Mouse (Mus musculus) gastrocnemius, postnatal 4 days (tissue): ENCODE measurements at regions not wholly inside any gene's neighbourhood (a gene's known extent, or its start where the extent isn't known, plus 50 kb on each side); places are given as distances from the start of the nearest gene placed in this dataset.

ENCODE experiments used
- DNase-seq, 2 experiments: peaks; one replicate each; pipeline ENCODE4 v3.0.0; 2021 to 2022; ENCODE audit warnings: low spot score in 2 of 2, mixed read lengths in 2 of 2

DNA sequence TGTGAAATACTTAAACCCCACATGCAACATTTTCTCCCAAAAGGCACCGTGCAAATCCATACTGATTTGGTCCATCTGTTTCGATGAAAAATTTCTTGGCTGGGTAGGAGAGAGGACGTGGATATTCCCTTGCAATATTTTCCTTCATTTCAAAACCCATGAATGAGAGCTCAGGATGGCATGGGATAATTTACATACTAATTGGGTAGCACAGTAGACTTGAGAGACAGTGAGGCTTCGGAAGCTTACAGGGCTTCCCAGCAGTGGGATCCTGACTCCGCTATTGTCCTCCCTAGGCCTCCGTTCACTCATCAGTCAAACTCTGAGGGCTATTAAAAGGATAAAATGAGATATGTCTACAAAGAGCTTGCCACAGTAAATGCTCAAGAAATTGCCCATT, 59.8 kb downstream of the Sox3 start:
- DNase-seq = no peak

DNA sequence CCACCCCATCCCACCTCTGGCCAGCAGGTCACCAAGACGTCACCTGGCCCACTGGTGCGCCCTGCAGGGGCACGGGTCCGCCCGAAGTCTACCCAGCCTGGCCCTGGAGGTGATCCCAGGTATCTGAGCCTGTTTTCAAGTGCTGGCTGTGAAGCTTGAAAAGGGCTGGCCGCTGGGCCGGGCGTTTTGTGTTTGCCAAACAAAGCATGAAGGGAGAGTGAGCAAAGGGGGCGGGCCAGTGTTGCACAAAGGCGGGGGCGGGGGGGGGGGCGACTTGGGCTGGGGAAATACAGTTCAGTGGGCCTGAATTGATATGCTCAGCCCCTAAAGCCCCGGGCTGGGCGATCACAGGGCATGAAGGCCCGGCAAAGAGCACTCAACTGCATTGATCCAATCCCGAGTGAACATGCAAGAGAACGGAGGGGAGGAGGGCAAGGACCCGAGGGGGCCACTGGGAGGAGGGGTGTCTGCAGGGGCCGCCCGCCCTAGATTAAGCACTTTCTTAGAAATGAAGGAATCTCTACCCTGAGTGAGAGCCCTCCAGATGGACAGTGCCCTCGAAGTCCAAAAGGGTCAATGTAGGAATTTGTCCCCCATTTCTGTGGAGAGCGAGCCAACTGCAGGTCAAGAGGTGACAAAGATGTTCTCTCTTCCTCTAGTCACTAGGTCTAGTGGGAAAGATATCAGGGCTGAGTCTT, 61.8 kb downstream of the Sox3 start:
- DNase-seq = no peak

DNA sequence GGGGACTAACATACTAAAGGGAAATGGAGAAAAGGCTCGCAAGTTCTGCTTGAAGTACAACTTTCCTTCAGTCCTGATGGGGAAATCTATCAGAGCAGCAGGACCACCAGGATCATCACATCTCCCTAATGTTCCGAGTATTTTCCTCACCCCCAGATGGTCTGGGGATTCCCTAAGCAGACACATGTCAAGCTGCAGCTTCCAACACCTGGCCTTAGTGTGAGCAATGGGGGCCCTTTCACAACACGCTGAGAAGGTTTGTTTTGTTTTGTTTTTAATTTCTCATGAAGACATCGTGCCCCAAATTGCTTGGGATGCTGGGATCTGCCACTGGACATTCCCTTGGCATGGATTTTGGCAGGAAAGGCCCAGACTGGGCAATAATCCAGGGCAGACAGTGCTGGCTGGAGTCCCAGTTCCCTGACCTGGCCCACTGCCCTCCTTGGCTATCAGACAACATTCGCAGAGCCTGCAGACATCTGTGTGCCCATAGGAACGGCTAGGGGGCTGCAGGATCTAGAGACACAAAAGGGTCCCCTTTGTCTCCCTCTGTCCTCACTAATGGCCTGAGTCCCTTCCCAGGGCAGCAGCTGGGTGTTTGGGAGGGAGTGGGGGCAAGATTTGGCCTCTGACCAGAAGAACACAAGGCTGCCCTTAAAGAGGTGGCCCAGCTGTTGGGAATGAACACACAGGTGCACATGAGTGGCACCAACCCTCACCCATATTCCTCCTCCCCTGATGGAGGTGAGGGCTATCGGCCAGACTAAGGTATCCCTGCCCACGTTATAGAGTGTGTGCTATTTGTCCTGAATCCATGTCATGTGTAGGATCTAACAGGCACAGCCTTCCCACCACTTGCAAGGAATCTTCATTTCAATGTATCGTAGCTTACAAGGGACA, 67.8 kb downstream of the Sox3 start:
- peak in 1 of 2 experiments; percentile 15 for DNase-seq

DNA sequence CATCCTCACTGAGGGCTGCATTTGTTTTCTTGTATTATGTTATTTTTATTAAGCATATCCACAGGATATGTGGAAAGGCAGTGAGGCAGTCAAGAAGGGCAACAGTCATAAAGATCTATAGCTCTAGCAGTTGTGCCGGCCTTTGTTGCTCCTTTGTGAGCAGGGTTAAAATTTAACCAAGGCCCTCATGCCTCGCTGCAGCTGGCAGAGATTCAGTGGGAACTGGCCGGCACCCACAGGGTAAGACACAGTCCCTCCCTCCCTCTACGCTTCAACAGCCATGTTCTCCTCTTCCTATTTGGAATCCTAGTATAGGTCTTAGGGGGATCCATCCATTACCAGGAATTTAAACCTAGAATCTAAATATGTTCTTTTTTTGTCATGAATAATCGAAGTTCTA, 94.7 kb downstream of the Sox3 start:
- DNase-seq = no peak

DNA sequence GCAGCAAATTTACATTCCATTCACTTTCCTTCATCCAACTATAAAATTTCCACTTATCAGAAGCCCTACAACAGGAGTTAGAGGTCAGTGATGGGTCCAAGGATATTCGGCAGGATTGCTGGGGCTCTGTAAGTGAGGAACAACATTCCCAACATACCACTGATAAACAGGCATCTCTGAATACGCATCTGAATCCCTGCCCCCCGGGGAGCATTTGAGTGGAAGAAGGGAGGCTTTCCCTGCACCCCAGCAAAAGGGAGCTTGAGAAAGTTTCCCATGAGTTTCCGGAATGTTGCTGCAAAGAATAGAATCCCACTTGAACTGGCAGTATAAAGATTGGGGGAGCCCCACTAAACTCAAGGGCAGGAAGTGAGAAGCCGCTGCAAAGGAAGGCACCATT, 112.5 kb downstream of the Sox3 start:
- no peak for DNase-seq

DNA sequence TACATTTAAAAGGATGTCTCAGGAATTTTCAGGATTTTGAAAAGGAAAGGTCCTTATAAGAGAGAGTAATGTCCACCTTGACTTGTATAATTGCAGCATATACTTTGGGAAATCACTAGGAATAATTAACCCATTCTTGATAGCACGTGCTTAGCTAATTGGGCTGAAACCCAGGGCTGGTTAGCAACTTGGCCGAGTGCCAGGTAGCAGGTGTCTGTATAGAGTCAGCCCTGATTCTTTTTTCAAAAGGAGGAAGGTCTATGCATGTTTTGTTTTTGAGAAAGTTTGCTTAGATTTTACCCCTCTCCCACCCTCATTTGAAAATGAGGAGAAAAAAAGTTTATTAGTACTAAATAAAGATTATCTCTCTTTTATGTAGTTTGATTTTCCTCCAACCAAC, 113.1 kb downstream of the Sox3 start:
- DNase-seq = no peak

DNA sequence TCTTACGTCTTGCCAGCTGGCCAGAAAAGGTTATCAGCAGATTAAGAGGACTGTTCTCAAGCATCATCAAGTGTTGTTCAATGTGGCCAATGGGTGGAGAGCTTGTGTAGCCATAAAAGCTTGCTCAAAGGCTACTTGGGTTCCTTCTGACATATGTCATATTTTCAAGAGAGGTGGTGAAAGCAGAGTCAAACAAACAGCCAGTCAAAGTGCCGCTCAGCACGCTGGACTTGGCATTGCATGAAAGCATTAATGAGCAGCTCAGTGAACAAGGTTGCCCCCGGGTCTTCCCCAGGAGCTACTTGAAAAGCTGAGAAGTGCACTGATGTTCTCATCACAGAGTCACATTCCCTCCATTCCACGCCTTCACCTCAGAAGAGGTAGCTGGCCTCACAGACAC, 119.6 kb downstream of the Sox3 start:
- no peak for DNase-seq

DNA sequence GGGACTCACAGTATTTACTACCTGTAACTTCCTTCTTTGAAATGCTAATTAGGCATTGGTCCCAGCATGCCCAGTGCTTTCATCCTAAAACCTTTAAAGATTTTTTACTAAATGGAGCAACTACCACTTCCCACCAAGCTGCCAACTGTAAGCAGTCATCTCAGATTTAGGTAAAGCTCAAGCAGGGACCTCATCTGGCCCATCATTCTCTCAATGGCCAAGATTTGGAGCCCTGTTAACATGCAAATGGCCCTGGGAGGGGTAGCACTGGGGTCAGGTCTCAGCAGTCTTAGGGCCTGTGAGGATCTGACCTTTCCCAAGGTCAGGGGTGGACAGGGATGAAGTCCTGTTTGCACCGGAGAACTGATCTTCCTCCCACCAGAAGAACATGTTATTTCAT, 120.8 kb downstream of the Sox3 start:
- no peak for DNase-seq

DNA sequence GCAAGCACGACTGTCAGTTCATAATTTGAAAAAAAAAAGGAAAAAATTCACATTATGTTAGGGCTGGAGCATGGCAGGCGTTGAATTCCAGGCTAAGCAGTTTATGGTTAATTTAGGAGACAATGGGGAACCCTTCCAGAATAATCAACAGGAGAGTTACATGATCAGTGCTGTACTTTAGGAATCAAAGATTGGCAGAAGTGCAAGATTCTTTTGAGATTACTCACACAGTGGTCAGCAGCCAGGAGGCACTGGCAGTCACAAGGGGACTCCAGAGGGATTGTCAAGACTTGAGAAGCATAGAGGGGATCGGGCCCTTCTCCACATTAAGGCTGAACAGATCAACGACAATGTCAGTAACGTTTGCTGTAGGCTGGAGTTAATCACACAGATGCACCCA, 142.8 kb downstream of the Sox3 start:
- peak in 1 of 2 experiments; percentile 5 for DNase-seq

DNA sequence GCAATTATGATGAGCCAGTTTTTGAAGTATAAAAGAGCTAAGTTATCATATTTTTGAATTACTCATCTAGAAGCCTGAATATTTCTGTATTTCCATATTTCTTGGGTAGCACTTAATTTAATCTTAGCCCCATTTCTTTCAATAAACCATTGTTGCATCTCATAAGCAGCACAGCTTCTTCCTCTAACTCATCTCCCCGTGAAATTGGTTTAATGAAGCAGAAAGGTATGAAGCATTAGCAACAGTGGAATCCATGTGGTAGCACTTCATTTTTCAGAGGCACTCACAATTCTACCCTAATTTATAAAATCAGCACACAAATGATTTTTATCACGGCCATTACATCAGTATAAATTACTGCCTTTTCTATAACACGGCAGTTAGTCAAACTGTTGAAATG, 149.3 kb downstream of the Sox3 start:
- DNase-seq = no peak

DNA sequence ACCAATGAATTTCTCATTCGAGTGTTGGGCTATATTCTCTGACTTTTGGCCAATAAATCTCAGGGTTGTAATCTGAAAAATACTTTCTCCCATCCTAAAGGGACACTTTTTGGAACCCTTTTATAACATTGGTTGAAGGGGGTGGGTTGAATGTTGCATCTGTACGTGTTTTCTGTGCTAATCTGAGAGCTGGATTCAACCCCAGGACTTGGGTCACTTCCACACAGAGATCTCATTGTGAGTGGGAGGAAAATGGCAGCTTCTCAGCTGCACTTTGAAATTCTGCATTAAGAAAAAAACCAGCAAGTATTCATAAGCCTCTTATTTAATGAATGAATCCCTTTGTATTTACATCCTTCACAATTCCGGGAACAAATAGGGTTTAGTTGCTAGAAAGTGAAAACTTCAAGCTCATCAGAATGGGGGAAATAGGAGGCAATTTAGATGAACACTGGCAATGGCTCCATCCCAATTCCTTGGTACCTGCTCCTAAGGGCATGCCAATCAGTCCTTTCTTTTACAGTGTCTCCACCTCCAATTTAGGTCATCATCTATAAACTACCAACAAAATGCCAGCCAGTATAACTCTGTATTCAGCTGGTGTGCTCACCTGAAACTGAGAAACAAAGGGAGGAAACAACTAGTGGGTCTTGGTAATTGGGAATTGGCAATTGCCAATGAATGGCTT, 150.1 kb downstream of the Sox3 start:
- DNase-seq = no peak

DNA sequence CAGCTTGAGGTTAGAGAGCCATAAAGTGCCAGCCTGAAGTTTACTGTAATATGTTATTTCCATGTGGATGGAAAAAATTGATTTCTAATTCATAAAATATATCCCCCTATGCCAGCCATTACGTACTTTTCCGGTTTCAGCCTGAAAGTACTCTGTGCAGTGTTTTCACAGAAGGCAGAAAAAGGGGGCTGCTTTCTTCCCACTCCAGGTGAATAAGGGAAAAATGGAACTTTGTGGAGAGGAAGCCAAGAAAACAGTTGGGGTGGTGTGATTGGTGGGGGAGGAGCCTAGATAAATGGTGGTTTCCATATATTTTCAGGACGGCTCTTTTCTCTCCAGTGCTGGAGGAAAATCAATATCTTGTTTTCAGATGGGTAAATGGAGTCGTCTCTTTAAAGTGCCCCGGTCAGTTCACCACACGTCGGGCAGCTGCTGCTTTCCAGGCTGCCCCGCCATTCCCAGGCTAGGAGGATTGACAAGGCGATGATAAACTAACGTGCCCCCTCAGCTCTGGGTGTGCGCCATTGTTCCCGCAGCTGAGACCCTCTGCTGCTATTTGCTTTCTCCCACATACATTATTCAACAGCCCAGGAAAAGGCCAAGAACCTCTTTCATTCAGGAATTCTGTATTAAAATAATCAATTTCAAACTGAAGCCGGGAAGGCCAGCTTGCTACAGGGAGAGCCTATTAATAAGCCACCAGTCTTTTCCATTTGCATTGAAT, 127.1 kb upstream of the Atp11c start:
- DNase-seq = no peak

DNA sequence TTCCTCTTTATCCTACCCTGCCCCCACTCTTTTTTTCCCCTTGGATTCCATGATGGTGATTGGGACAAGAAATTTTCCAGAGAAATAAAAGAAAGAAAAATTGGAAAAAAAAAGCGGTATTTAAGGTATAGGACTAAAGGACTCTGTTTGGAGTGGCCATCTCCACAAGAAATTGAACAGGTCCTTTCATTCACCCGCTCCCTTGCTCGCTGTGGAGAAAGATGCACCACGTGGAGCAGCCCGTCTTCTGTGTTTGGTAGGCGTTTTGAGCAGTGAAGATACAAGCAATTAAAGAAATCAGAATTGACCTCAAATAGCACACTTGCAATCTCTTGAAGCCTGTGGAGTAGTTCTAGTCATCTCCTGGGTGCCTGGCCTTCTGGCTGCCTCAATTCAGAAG, 126.3 kb upstream of the Atp11c start:
- DNase-seq = no peak

DNA sequence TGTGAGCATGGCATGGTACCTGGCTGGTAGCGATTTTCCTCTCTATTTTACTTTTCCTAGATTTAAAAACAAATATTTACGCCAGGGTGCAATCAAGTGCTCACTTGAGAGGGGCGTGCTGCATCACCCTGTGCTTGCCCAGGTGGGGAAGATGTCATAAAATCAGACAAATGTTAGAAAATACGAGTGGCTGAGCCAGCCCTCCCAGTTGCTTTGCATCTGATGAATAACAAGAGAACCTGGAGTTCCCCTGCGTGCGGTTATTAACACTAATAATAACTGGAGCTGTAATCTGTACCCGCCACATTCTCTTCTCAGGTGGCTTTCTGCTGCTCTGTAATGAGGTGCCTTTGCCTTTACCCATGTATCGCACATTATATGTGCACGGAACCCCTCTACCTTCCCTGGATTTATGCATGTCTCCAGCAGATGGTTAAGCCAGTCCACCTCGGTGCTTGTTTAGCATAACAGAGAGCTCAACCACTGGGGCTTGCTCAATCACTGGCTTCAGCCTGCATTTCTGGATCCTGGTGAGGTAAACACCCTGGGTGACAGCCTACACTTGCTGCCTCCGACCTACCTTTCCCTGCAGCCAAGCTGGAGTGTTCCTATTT, 125.8 kb upstream of the Atp11c start:
- DNase-seq = no peak

DNA sequence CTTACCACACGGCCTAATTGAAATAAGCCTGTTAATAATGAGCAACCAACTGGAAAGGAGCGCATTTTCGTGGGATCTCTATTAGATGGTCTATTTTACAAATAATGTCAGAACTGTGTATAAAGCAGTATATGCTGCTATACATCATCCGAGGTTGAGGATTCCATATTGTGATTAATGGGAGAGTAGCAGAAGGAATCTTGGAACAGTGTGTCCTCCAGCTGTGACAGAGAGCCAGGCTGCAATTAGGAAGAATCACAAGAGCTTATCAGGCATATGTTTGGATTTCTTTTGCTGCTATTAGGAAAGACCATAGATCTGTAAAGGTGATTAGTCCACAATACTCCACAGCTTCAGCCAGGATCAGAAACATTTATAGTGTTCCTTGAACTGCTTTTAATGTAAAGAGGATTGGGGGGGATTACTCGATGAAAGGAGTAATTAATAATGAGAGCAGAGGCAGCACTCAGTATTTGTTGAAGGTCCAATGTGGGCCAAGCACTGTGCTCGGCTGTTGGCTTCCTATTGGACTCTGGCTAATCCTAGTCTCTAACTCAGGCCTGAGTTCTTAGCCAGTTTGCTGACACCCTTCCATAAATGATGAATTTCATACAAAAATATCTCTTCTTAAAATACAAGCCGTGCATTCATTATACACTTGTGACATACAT, 88.7 kb upstream of the Atp11c start:
- DNase-seq = no peak

DNA sequence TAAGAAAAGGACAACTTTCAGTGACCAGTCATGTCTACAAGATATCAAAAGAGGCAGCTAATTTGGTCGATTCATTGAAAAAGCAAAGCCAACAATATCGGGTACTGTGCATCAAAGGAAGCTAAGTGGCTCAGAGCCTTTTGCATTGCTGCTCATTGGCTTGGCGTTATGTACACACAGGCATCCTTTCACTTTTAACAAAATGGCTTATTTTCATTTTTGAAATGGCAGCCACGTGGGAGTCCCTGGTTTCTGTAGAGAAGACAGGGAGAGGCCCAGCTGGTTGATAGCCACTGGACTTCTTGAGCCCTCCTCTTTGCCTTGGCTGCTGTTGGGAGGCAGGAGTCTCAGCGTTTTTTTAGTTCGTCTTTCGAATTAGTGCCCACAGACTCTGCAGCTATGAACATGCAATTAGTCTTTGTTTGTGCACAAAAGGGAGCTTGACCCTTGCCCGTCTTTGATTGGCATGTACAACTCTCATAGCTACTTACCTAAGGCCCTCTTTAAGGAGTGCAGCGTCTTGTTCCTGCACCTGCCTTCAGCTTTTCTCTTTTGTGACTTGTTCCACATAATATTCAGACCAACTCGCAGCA, 52.3 kb upstream of the Atp11c start:
- no peak for DNase-seq
